Mouse (Mus musculus) embryo, embryonic 11.5 days (tissue): Measurements from ENCODE around the gene Acsl5.

Source experiments
- DNase-seq: peaks from one replicate; pipeline ENCODE4 v3.0.0-alpha.2; 2012; ENCODE audit warnings: low read depth, low spot score

The Acsl5 gene

GRCm38 (mm10) chr19:55251383-55252124 is at the start of gene Acsl5:
Acsl5 (plus strand) TSS chr19:55251938.
- no peak for DNase-seq

GRCm38 (mm10) chr19:55206482-55207138 is 45.1 kb upstream of the Acsl5 start:
- DNase-seq = peak; percentile 61

GRCm38 (mm10) chr19:55207205-55207604 is 44.5 kb upstream of the Acsl5 start:
- no peak for DNase-seq

- DNase-seq = no peak
Observed at GRCm38 (mm10) chr19:55207746-55208538, 43.8 kb upstream of the Acsl5 start.

- DNase-seq = no peak
Observed at GRCm38 (mm10) chr19:55208654-55209053, 43.1 kb upstream of the Acsl5 start.

- DNase-seq = no peak
Observed at GRCm38 (mm10) chr19:55209084-55209483, 42.7 kb upstream of the Acsl5 start.

- no peak for DNase-seq
Observed at GRCm38 (mm10) chr19:55211698-55212097, 40.0 kb upstream of the Acsl5 start.

- no peak for DNase-seq
Observed at GRCm38 (mm10) chr19:55213617-55214340, 38.0 kb upstream of the Acsl5 start.

GRCm38 (mm10) chr19:55216876-55217275 is 34.9 kb upstream of the Acsl5 start:
- DNase-seq = no peak

- no peak for DNase-seq
Observed at GRCm38 (mm10) chr19:55217365-55217764, 34.4 kb upstream of the Acsl5 start.

GRCm38 (mm10) chr19:55218192-55218739 is 33.5 kb upstream of the Acsl5 start:
- peak; percentile 77 for DNase-seq

GRCm38 (mm10) chr19:55218741-55219221 is 33.0 kb upstream of the Acsl5 start:
- DNase-seq = no peak

GRCm38 (mm10) chr19:55219359-55219758 is 32.4 kb upstream of the Acsl5 start:
- DNase-seq = no peak

GRCm38 (mm10) chr19:55221208-55221607 is 30.5 kb upstream of the Acsl5 start:
- no peak for DNase-seq

- no peak for DNase-seq
Observed at GRCm38 (mm10) chr19:55222268-55222667, 29.5 kb upstream of the Acsl5 start.

GRCm38 (mm10) chr19:55226621-55227020 is 25.1 kb upstream of the Acsl5 start:
- no peak for DNase-seq

- no peak for DNase-seq
Observed at GRCm38 (mm10) chr19:55227135-55227534, 24.6 kb upstream of the Acsl5 start.

- no peak for DNase-seq
Observed at GRCm38 (mm10) chr19:55231081-55231480, 20.7 kb upstream of the Acsl5 start.

GRCm38 (mm10) chr19:55232136-55232535 is 19.6 kb upstream of the Acsl5 start:
- no peak for DNase-seq

GRCm38 (mm10) chr19:55236026-55236425 is 15.7 kb upstream of the Acsl5 start:
- no peak for DNase-seq

- DNase-seq = no peak
Observed at GRCm38 (mm10) chr19:55236564-55236963, 15.2 kb upstream of the Acsl5 start.
